16 mouse cellular contexts compared by ENCODE assay signal in the genomic region with DNA sequence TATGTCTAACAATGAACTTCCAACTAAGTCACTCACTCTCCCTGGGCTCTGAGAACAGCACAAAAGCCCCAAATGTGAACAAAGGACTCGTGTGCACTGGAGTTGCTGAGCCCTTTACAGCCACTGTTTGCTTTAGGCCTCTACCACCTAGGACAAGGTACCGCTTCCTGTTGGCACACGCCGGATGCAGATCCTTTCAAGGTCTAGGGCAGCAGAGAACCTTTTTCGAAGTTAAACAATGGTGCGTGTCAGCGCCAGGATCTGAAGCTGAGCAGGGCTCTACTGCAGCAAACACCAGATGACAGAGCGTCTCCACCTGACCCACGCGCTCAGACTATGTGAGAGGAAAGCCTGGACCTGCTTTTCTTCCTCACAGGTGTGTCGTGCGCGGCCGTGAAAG.
DNase-seq lines count a peak whose midpoint lies in the region; ATAC-seq lines count a peak whose summit lies in the region.
"Had no signal": no experiment of that assay in that cellular context is flagged by ENCODE, and none has a peak within 500 bp of the region (broad histone marks: within the 10 kb centered on the region; RNA-seq: fewer than 3 reads in every experiment).

No protein-coding gene starts in this region.

- intact Hi-C loops in heart, postnatal 25 days (cut with DNase I), result loop anchor here (2.0 kb wide), 1 partner anchor 261 kb away; no protein-coding TSS in a partner anchor

- H3K27me3 ChIP-seq in lung, embryonic 15.5 days, result no peaks in the 10 kb centered on the region
- H3K27me3 ChIP-seq: kidney, embryonic 15.5 days; midbrain, embryonic 12.5 days; neural tube, embryonic 13.5 days had no signal

- H3K9ac ChIP-seq in lung, embryonic 15.5 days, result no peak overlapping the region
- H3K9ac ChIP-seq: kidney, embryonic 15.5 days; midbrain, embryonic 12.5 days; neural tube, embryonic 13.5 days had no signal

- no peaks in the 10 kb centered on the region for H3K9me3 ChIP-seq in lung, embryonic 15.5 days
- H3K9me3 ChIP-seq: hindbrain, embryonic 10.5 days; kidney, embryonic 15.5 days; midbrain, embryonic 12.5 days; neural tube, embryonic 13.5 days had no signal

- ATAC-seq in lung, embryonic 15.5 days (ENCODE audit: borderline replicate concordance, extremely low read depth, low FRiP score, low TSS enrichment), result no peak

- no peak overlapping the region for H3K4me3 ChIP-seq in lung, embryonic 15.5 days
- H3K4me3 ChIP-seq: hindbrain, embryonic 10.5 days; kidney, embryonic 15.5 days; midbrain, embryonic 12.5 days; neural tube, embryonic 13.5 days had no signal

- WGBS in lung, embryonic 15.5 days, result 70% methylated on average over 14 of the region's 14 CpGs

- peak overlapping the region; percentile 21 for H3K27ac ChIP-seq in lung, embryonic 15.5 days
- H3K27ac ChIP-seq: hindbrain, embryonic 10.5 days; kidney, embryonic 15.5 days; midbrain, embryonic 12.5 days; neural tube, embryonic 13.5 days had no signal

- no peak overlapping the region for H3K4me2 ChIP-seq in lung, embryonic 15.5 days
- H3K4me2 ChIP-seq: kidney, embryonic 15.5 days; midbrain, embryonic 12.5 days; neural tube, embryonic 13.5 days had no signal

- DNase-seq in heart, adult 11 months, result peak; percentile 91
- no peak for DNase-seq in heart, postnatal 25 days (ENCODE audit: low spot score)
- DNase-seq in lung, postnatal 25 days (ENCODE audit: low spot score), result no peak
- DNase-seq in naive thymus-derived CD4-positive, alpha-beta T cell, adult 2 months (ENCODE audit: low read depth), result peak; percentile 83
- peak; percentile 50 for DNase-seq in thymus, postnatal 14 days
- no peak for DNase-seq in layer of hippocampus, postnatal 25 days (ENCODE audit: extremely low spot score in 1 of 2, low spot score in 1 of 2)
- DNase-seq in adrenal gland, postnatal 36 days, result no peak
- DNase-seq: adrenal gland, postnatal 14 days; cerebellum, adult 18-20 months; gastrocnemius, postnatal 14 days; liver had no signal

- H3K36me3 ChIP-seq in lung, embryonic 15.5 days, result no peaks in the 10 kb centered on the region
- H3K36me3 ChIP-seq: hindbrain, embryonic 10.5 days; kidney, embryonic 15.5 days; midbrain, embryonic 12.5 days; neural tube, embryonic 13.5 days had no signal

- no peaks in the 10 kb centered on the region for H3K4me1 ChIP-seq in lung, embryonic 15.5 days
- H3K4me1 ChIP-seq: midbrain, embryonic 12.5 days; neural tube, embryonic 13.5 days had no signal

Comparison
In these comparisons a context has a peak if more than half of its experiments do, and no peak if none do; other contexts are left out.
1. DNase-seq: peak in heart, adult 11 months (single experiment), naive thymus-derived CD4-positive, alpha-beta T cell, adult 2 months (single experiment) and thymus, postnatal 14 days (single experiment); none in heart, postnatal 25 days (single experiment), lung, postnatal 25 days (single experiment), layer of hippocampus, postnatal 25 days (0 of 2) and adrenal gland, postnatal 36 days (0 of 2).